Mouse (Mus musculus) midbrain, embryonic 11.5 days (tissue): ENCODE data around the gene Paxip1. TPM values are rescaled to one million over a fixed set of nuclear protein-coding genes. Genes with fewer than 3 reads are reported as not detected.
A peak's percentile ranks its signal among the peaks of the same experiment; 100 is the strongest.

Experiments
- ATAC-seq: fragments of 200-750 bp; cut with Nextera tagmentation; 2 replicates; pipeline ENCODE4 v1.8.0; 2017; ENCODE audit warnings: moderate TSS enrichment, moderate library complexity; ENCODE audit not compliant: low FRiP score
- DNase-seq: peaks from one replicate; pipeline ENCODE4 v3.0.0; 2015; ENCODE audit warnings: low spot score; ENCODE audit errors: missing footprints
- H3K27ac ChIP-seq: fragments of 300-500 bp; sonication (generic); 2 replicates; pipeline ENCODE4 v1.5.1; 2014; ENCODE audit warnings: low read depth, low read length
- H3K27me3 ChIP-seq: fragments of 300-500 bp; sonication (generic); 2 replicates; pipeline ENCODE4 v1.6.1; 2014; ENCODE audit warnings: mild to moderate bottlenecking, low read length, moderate library complexity, mixed read lengths; ENCODE audit not compliant: control insufficient read depth, insufficient read depth
- H3K36me3 ChIP-seq: fragments of 300-500 bp; sonication (generic); 2 replicates; pipeline ENCODE4 v1.6.1; 2014; ENCODE audit warnings: mild to moderate bottlenecking, low read length, moderate library complexity, mixed read lengths; ENCODE audit not compliant: control insufficient read depth, insufficient read depth
- H3K4me1 ChIP-seq: fragments of 300-500 bp; sonication (generic); 2 replicates; pipeline ENCODE4 v1.6.1; 2014; ENCODE audit warnings: low read length; ENCODE audit not compliant: control insufficient read depth, insufficient read depth
- H3K4me2 ChIP-seq: fragments of 300-500 bp; sonication (generic); 2 replicates; pipeline ENCODE4 v1.6.1; 2014; ENCODE audit warnings: mild to moderate bottlenecking, moderate library complexity
- H3K4me3 ChIP-seq: fragments of 300-500 bp; sonication (generic); 2 replicates; pipeline ENCODE4 v1.5.1; 2014; ENCODE audit warnings: low read depth, low read length
- H3K9ac ChIP-seq: fragments of 300-500 bp; sonication (generic); 2 replicates; pipeline ENCODE4 v1.6.1; 2014; ENCODE audit warnings: low read length
- H3K9me3 ChIP-seq: fragments of 300-500 bp; sonication (generic); 2 replicates; pipeline ENCODE4 v1.6.1; 2016; ENCODE audit warnings: low read length; ENCODE audit not compliant: control insufficient read depth
- WGBS: fragments of 180-500 bp; shearing (Covaris S2); extraction: QIAGEN DNeasy Blood & Tissue Kit; methylation state at CpG from one replicate; pipeline ENCODE4 v1.1.7; 2014; 5-methylcytosine and 5-hydroxymethylcytosine counted together
- polyA plus RNA-seq: library from polyadenylated mRNA; unstranded; fragments of >200 nt; fragmentation: Nextera tagmentation; extraction: Ambion mirVana; gene quantifications from 2 replicates; pipeline ENCODE4 v1.2.1, GENCODE M21; 2014

Gene Paxip1
- polyA plus RNA-seq, 1 experiment from 2014 or later: 42.2 TPM

GRCm38 (mm10) chr5:27792531-27793205 is 1.2 kb upstream of the Paxip1 start:
- H3K9me3 ChIP-seq: no peaks in the 10 kb centered on the region
- H3K36me3 ChIP-seq: peaks cover 2% of the 10 kb centered on the region; the same call in 1 of the 2 replicates
- no peak overlapping the region for H3K27ac ChIP-seq
- DNase-seq (no peak), ATAC-seq (no peak)
- peak overlapping the region; percentile 75; the same call in 1 of the 2 replicates for H3K4me3 ChIP-seq
- H3K4me2 ChIP-seq: peak overlapping the region; percentile 70
- peaks cover 21% of the 10 kb centered on the region for H3K4me1 ChIP-seq
- H3K27me3 ChIP-seq: no peaks in the 10 kb centered on the region
- 56% methylated on average over 9 of the region's 9 CpGs for WGBS
- H3K9ac ChIP-seq: no peak overlapping the region; the same call in 1 of the 2 replicates

GRCm38 (mm10) chr5:27792173-27792470 is 631 bp upstream of the Paxip1 start:
- Histone ChIP-seq H3K27me3 (no peaks in the 10 kb centered on the region), H3K9ac (peak overlapping the region; percentile 90), H3K36me3 (peaks cover 3% of the 10 kb centered on the region; the same call in 1 of the 2 replicates), H3K4me1 (peaks cover 21% of the 10 kb centered on the region), H3K27ac (no peak overlapping the region), H3K4me2 (peak overlapping the region; percentile 70), H3K4me3 (peak overlapping the region; percentile 75), H3K9me3 (no peaks in the 10 kb centered on the region)
- WGBS: 22% methylated on average over 8 of the region's 8 CpGs
- DNase-seq: no peak
- no peak for ATAC-seq

- peaks cover 21% of the 10 kb centered on the region for H3K4me1 ChIP-seq
- peak; percentile 98 for DNase-seq
- H3K9ac ChIP-seq: peak overlapping the region; percentile 90
- H3K27me3 ChIP-seq: no peaks in the 10 kb centered on the region
- ATAC-seq: peak; percentile 86
- H3K36me3 ChIP-seq: peaks cover 13% of the 10 kb centered on the region
- peak overlapping the region; percentile 75 for H3K4me3 ChIP-seq
- WGBS: under 1% methylated on average over 37 of the region's 47 CpGs
- H3K9me3 ChIP-seq: no peaks in the 10 kb centered on the region
- peak overlapping the region; percentile 87 for H3K27ac ChIP-seq
- H3K4me2 ChIP-seq: peak overlapping the region; percentile 70
These were observed 592 bp downstream of the Paxip1 start for GRCm38 (mm10) chr5:27790910-27791288.

- ATAC-seq: no peak
- Histone ChIP-seq H3K4me1 (peaks cover 21% of the 10 kb centered on the region), H3K4me3 (peak overlapping the region; percentile 75), H3K4me2 (peak overlapping the region; percentile 70), H3K27ac (no peak overlapping the region; the same call in 1 of the 2 replicates), H3K9me3 (no peaks in the 10 kb centered on the region), H3K27me3 (no peaks in the 10 kb centered on the region), H3K9ac (peak overlapping the region; percentile 90), H3K36me3 (peaks cover 13% of the 10 kb centered on the region)
- WGBS: 32% methylated on average over 21 of the region's 21 CpGs
- peak; percentile 86 for DNase-seq
These were observed 1.2 kb downstream of the Paxip1 start for GRCm38 (mm10) chr5:27790086-27790909.

- ATAC-seq (no peak), DNase-seq (no peak)
- Histone ChIP-seq H3K4me3 (peak overlapping the region; percentile 75), H3K36me3 (peaks cover 15% of the 10 kb centered on the region), H3K27ac (no peak overlapping the region), H3K4me1 (peaks cover 21% of the 10 kb centered on the region), H3K9me3 (no peaks in the 10 kb centered on the region), H3K9ac (peak overlapping the region; percentile 90), H3K4me2 (peak overlapping the region; percentile 70), H3K27me3 (no peaks in the 10 kb centered on the region)
- 85% methylated on average over 10 of the region's 10 CpGs for WGBS
These were observed 1.9 kb downstream of the Paxip1 start for GRCm38 (mm10) chr5:27789586-27789985.

GRCm38 (mm10) chr5:27783381-27783780 is 8.1 kb downstream of the Paxip1 start:
- Histone ChIP-seq H3K9me3 (no peaks in the 10 kb centered on the region), H3K27ac (no peak overlapping the region), H3K4me1 (no peaks in the 10 kb centered on the region), H3K27me3 (no peaks in the 10 kb centered on the region), H3K9ac (no peak overlapping the region), H3K4me2 (no peak overlapping the region), H3K36me3 (peaks cover 27% of the 10 kb centered on the region), H3K4me3 (no peak overlapping the region)
- DNase-seq (no peak), ATAC-seq (no peak)
- 94% methylated on average over 9 of the region's 9 CpGs for WGBS

GRCm38 (mm10) chr5:27767948-27768347 is 23.5 kb downstream of the Paxip1 start:
- H3K9ac ChIP-seq: no peak overlapping the region
- peak overlapping the region; percentile 59; the same call in 1 of the 2 replicates for H3K27ac ChIP-seq
- H3K4me3 ChIP-seq: no peak overlapping the region
- H3K36me3 ChIP-seq: peaks cover 32% of the 10 kb centered on the region
- no peaks in the 10 kb centered on the region for H3K9me3 ChIP-seq
- no peaks in the 10 kb centered on the region for H3K27me3 ChIP-seq
- no peak overlapping the region for H3K4me2 ChIP-seq
- 75% methylated on average over 5 of the region's 5 CpGs for WGBS
- H3K4me1 ChIP-seq: no peaks in the 10 kb centered on the region
- DNase-seq: no peak
- ATAC-seq: peak; percentile 66; the same call in 1 of the 2 replicates

- no peak for ATAC-seq
- Histone ChIP-seq H3K4me3 (no peak overlapping the region), H3K27ac (no peak overlapping the region), H3K36me3 (peaks cover 27% of the 10 kb centered on the region), H3K4me1 (no peaks in the 10 kb centered on the region), H3K27me3 (no peaks in the 10 kb centered on the region), H3K4me2 (no peak overlapping the region), H3K9ac (no peak overlapping the region), H3K9me3 (no peaks in the 10 kb centered on the region)
- 84% methylated on average over 4 of the region's 4 CpGs for WGBS
- DNase-seq: no peak
These were observed 25.7 kb downstream of the Paxip1 start for GRCm38 (mm10) chr5:27765780-27766179.

- Histone ChIP-seq H3K4me2 (no peak overlapping the region), H3K9ac (no peak overlapping the region), H3K9me3 (no peaks in the 10 kb centered on the region), H3K27me3 (no peaks in the 10 kb centered on the region), H3K4me3 (no peak overlapping the region), H3K27ac (no peak overlapping the region), H3K4me1 (no peaks in the 10 kb centered on the region), H3K36me3 (peaks cover 20% of the 10 kb centered on the region; the same call in 1 of the 2 replicates)
- DNase-seq (no peak), ATAC-seq (no peak)
- WGBS: 100% methylated on average over 1 of the region's 1 CpGs
These were observed 46.5 kb downstream of the Paxip1 start for GRCm38 (mm10) chr5:27744944-27745343.
